Mouse (Mus musculus) midbrain, postnatal 0 days (tissue): ENCODE data around the gene Eif3b. TPM values are rescaled to one million over a fixed set of nuclear protein-coding genes. Genes with fewer than 3 reads are reported as not detected.

ENCODE experiments used
- ATAC-seq: fragments of 200-750 bp; cut with Nextera tagmentation; 2 replicates; pipeline ENCODE4 v1.8.0; 2017; ENCODE audit warnings: moderate number of reproducible peaks, mild to moderate bottlenecking, moderate TSS enrichment, moderate library complexity; ENCODE audit not compliant: low FRiP score
- DNase-seq: peaks from one replicate; pipeline ENCODE4 v3.0.0-alpha.2; 2015; ENCODE audit warnings: low spot score
- H3K27ac ChIP-seq: fragments of 300-500 bp; sonication (generic); 2 replicates; pipeline ENCODE4 v1.5.1; 2014; ENCODE audit warnings: low read depth, mild to moderate bottlenecking, low read length, mixed read lengths
- H3K27me3 ChIP-seq: fragments of 300-500 bp; sonication (generic); 2 replicates; pipeline ENCODE4 v1.6.1; 2014; ENCODE audit warnings: low read length, control low read depth, mixed read lengths; ENCODE audit not compliant: insufficient read depth
- H3K36me3 ChIP-seq: fragments of 300-500 bp; sonication (generic); 2 replicates; pipeline ENCODE4 v1.6.1; 2014; ENCODE audit warnings: low read length, control low read depth, mixed read lengths; ENCODE audit not compliant: insufficient read depth
- H3K4me1 ChIP-seq: fragments of 300-500 bp; sonication (generic); 2 replicates; pipeline ENCODE4 v1.6.1; 2014; ENCODE audit warnings: mild to moderate bottlenecking, control low read depth, antibody characterized with exemption, low read length, mixed read lengths; ENCODE audit not compliant: insufficient read depth
- H3K4me2 ChIP-seq: fragments of 300-500 bp; sonication (generic); 2 replicates; pipeline ENCODE4 v1.6.1; 2014; ENCODE audit warnings: low read depth, mild to moderate bottlenecking, low read length, mixed read lengths; ENCODE audit not compliant: poor library complexity, severe bottlenecking
- H3K4me3 ChIP-seq: fragments of 300-500 bp; sonication (generic); 2 replicates; pipeline ENCODE4 v1.5.1; 2014; ENCODE audit warnings: low read depth, mild to moderate bottlenecking, low read length, moderate library complexity
- H3K9ac ChIP-seq: fragments of 300-500 bp; sonication (generic); replicated peaks from 2 replicates; pipeline ENCODE4 v1.6.1; 2014; ENCODE audit warnings: mild to moderate bottlenecking, low read length, moderate library complexity, mixed read lengths; ENCODE audit not compliant: poor library complexity, severe bottlenecking
- H3K9me3 ChIP-seq: fragments of 300-500 bp; sonication (generic); 2 replicates; pipeline ENCODE4 v1.6.1; 2016; ENCODE audit warnings: low read length, control low read depth
- CTCF ChIP-seq: IDR thresholded peaks from 2 replicates; pipeline ENCODE4 v1.5.1; 2016; ENCODE audit warnings: antibody characterized with exemption, mild to moderate bottlenecking
- WGBS: fragments of 180-500 bp; shearing (Covaris S2); extraction: QIAGEN DNeasy Blood & Tissue Kit; methylation state at CpG from one replicate; pipeline ENCODE4 v1.1.7; 2014; 5-methylcytosine and 5-hydroxymethylcytosine counted together
- polyA plus RNA-seq: library from polyadenylated mRNA; unstranded; fragments of >200 nt; fragmentation: Nextera tagmentation; extraction: Ambion mirVana; gene quantifications from 2 replicates; pipeline ENCODE4 v1.2.1, GENCODE M21; 2015
- total RNA-seq: library from RNA; depleted of rRNA; stranded (reverse); fragments of >200 nt; gene quantifications from 2 replicates; pipeline ENCODE4 v1.2.3, GENCODE M21; 2014

Gene Eif3b
- total and polyA plus RNA-seq, 2 experiments from 2014 or later: 36.6 to 54.5 TPM

DNA sequence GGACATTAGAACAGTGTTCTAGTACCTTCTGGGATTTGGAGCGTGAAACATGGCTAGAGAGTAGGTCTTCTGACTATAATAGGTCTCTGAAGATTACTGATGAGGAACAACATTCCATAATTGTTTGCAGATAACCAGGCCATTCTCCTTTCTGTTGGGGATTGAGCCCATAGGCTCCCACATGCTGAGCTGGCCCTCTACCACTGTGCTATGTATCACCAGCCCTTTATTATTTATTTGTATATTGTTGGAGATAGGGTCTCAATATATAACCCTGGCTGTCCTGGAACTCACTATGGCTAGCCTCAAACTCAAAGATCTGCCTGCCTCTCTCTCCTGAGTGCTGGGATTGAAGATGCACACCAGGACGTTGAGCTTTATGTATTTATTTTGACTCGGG is 29.5 kb upstream of the Eif3b start:
- no peak for TF ChIP-seq CTCF
- WGBS: 57% methylated on average over 3 of the region's 3 CpGs
- H3K4me3 ChIP-seq: peak overlapping the region; percentile 50
- H3K9me3 ChIP-seq: no peaks in the 10 kb centered on the region
- H3K27me3 ChIP-seq: no peaks in the 10 kb centered on the region
- H3K36me3 ChIP-seq: no peaks in the 10 kb centered on the region
- H3K27ac ChIP-seq: 0 out of 2 replicates have a peak overlapping the region, but pooled peaks have one; percentile 57
- peak overlapping the region; percentile 82 for H3K4me2 ChIP-seq
- peaks cover 6% of the 10 kb centered on the region; the same call in 1 of the 2 replicates for H3K4me1 ChIP-seq
- ATAC-seq: no peak
- peak overlapping the region; percentile 52; the same call in 1 of the 2 replicates for H3K9ac ChIP-seq
- no peak for DNase-seq

DNA sequence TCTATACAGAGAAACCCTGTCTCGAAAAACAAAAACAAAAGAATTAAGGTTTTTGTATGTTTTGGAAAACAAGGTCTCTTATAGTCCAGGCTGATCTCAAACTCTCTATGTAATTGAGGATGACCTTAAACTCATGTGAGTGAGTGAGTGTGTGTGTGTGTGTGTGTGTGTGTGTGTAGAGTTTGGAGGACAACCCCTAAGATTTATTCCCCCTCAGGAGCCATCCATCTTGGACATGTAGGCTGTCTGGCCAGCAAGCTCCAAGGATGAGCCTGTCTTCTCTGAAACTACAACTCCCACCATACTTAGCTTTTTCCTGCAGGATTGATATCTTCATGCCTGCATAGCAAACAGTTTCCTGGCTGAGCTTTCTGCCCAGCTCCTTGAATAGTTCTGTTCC is 27.7 kb upstream of the Eif3b start:
- Histone ChIP-seq H3K27ac (no peak overlapping the region), H3K27me3 (no peaks in the 10 kb centered on the region), H3K4me1 (peaks cover 6% of the 10 kb centered on the region; the same call in 1 of the 2 replicates), H3K9me3 (no peaks in the 10 kb centered on the region), H3K9ac (no peak overlapping the region), H3K4me3 (no peak overlapping the region), H3K36me3 (no peaks in the 10 kb centered on the region), H3K4me2 (no peak overlapping the region)
- TF ChIP-seq CTCF: no peak
- WGBS: 70% methylated on average over 1 of the region's 1 CpGs
- no peak for ATAC-seq
- no peak for DNase-seq

DNA sequence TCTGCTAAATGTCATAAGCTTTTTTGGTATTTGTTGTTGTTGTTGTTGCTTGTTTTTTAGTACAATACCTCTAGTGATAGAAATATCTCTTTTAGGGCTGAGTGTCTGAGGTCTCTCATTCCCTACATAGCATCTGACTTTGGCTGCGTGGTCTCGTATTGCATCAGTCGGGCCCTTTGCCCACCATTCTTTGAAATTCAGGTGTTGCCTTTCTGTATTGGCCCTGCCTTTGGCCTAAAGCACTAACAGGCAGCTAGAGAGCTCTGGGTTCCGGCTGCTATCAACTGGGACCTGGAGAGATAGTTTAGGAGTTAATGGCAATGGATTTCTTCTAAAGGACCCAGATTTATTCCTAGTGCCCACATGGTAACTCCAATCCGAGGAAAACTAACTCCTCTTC is 27.1 kb upstream of the Eif3b start:
- Histone ChIP-seq H3K36me3 (no peaks in the 10 kb centered on the region), H3K4me3 (no peak overlapping the region), H3K4me2 (no peak overlapping the region), H3K27me3 (no peaks in the 10 kb centered on the region), H3K27ac (no peak overlapping the region), H3K9ac (no peak overlapping the region), H3K9me3 (no peaks in the 10 kb centered on the region), H3K4me1 (peaks cover 6% of the 10 kb centered on the region; the same call in 1 of the 2 replicates)
- 94% methylated on average over 5 of the region's 5 CpGs for WGBS
- DNase-seq (no peak), ATAC-seq (no peak)
- no peak for TF ChIP-seq CTCF

DNA sequence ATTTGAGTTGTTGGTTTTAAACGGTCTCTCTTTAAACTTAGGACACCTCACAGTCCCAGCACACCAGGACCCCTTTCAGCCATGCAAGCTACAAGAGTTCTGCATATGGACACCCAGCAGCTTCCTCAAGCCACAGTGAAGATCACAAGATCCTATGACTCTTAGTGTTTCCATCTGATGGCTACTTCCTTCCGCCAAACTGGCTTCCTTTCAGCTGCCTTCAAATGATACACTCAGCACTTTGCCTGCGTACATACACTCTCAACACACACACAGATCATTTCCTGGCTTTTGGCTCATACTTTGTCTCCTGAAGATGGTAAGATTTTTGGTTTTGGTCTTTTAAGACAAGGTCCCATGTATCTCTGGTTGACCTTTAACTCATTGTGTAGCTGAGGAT is 26.4 kb upstream of the Eif3b start:
- DNase-seq (no peak), ATAC-seq (no peak)
- no peaks in the 10 kb centered on the region for H3K9me3 ChIP-seq
- H3K9ac ChIP-seq: no peak overlapping the region
- H3K4me1 ChIP-seq: 0 out of 2 replicates have a peak, but pooled peaks cover 3% of the 10 kb centered on the region
- no peak overlapping the region for H3K4me2 ChIP-seq
- H3K4me3 ChIP-seq: no peak overlapping the region
- H3K27ac ChIP-seq: no peak overlapping the region
- no peaks in the 10 kb centered on the region for H3K27me3 ChIP-seq
- no peak for TF ChIP-seq CTCF
- no peaks in the 10 kb centered on the region for H3K36me3 ChIP-seq
- 88% methylated on average over 3 of the region's 3 CpGs for WGBS

DNA sequence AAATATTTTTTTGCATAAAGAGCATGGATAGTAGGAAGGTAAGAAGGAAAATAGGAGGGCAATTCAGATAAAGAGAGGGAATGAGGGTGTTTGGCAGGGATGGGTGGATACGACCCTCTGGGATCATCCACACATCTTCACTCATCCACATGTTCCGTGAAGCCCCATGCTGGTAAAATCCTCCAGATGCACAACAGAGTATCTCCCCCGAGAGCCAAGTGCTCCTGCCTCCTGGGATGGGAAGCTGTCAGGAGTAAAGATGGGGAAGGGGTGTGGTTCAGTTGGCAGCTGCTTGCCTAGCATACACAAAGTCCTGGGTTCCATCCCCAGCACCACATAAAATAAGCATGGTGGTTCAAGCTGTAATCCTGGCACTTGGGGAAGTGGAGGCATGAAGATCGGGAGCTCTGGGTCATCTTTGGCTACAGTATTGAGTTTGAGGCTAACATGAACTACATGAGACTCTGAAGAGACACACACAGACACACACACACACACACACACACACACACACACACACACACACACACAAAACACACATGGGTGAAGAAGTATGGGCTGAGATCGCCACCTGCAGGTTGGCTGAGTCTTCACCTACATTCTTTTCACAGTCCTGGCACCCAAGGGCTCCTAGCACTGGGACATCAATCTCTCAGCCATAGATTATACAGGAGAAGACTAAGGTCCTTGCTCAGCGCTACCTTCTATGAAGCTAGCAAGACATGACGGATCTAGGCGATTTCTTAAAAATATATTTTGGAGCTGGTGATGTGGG is 22.8 kb upstream of the Eif3b start:
- Histone ChIP-seq H3K4me2 (no peak overlapping the region), H3K4me1 (no peaks in the 10 kb centered on the region), H3K9me3 (no peaks in the 10 kb centered on the region), H3K27me3 (no peaks in the 10 kb centered on the region), H3K9ac (no peak overlapping the region), H3K27ac (no peak overlapping the region), H3K4me3 (no peak overlapping the region), H3K36me3 (no peaks in the 10 kb centered on the region)
- DNase-seq: peak; percentile 24
- no peak for ATAC-seq
- peak; percentile 66 for TF ChIP-seq CTCF
- 60% methylated on average over 8 of the region's 8 CpGs for WGBS

DNA sequence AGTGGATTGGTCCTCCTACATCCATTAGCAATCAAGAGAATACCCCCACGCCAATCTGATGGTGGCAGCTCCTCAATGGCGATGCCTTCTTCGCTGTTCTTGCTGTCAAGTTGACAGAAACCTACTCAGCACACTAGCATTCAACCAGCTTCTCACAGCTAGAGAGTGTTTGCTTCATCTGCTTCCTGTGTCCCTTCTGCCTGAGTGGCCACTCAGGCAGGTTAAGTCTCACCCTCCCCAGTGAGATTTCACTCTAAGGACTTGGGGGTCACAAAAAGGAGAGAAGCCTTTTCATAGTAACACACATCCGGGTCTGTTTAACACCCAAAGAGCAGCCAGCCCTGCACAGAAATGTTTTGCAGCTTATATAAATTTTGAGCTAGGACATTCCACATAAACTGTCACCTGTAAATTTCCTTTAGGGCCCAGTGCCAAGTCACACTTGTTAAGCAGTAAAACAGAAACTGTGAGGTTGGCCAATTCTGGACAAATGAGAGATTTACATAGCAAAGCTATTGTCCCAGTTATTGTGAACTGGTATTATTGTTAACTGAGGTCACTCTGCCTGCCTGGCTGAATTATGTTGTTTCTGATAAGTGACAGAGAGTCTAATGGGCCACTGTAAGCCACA is 16.4 kb upstream of the Eif3b start:
- WGBS: 87% methylated on average over 4 of the region's 4 CpGs
- H3K27me3 ChIP-seq: no peaks in the 10 kb centered on the region
- no peak overlapping the region for H3K27ac ChIP-seq
- no peaks in the 10 kb centered on the region for H3K9me3 ChIP-seq
- H3K36me3 ChIP-seq: no peaks in the 10 kb centered on the region
- ATAC-seq (no peak), DNase-seq (no peak)
- no peaks in the 10 kb centered on the region for H3K4me1 ChIP-seq
- no peak overlapping the region for H3K4me3 ChIP-seq
- H3K9ac ChIP-seq: no peak overlapping the region
- TF ChIP-seq CTCF: no peak
- no peak overlapping the region for H3K4me2 ChIP-seq
